Mouse (Mus musculus) neural tube, embryonic 15.5 days (tissue): ENCODE data around the gene Tmem143. TPM values are rescaled to one million over a fixed set of nuclear protein-coding genes. Genes with fewer than 3 reads are reported as not detected.

Experiments used
- ATAC-seq: fragments of 200-750 bp; cut with Nextera tagmentation; 2 replicates; pipeline ENCODE4 v1.8.0; 2017; ENCODE audit warnings: mild to moderate bottlenecking, moderate TSS enrichment, moderate library complexity; ENCODE audit not compliant: low FRiP score
- H3K27ac ChIP-seq: fragments of 300-500 bp; sonication (generic); replicated peaks from 2 replicates; pipeline ENCODE4 v1.5.1; 2015; ENCODE audit warnings: mild to moderate bottlenecking, inconsistent platforms
- H3K27me3 ChIP-seq: fragments of 300-500 bp; sonication (generic); replicated peaks from 2 replicates; pipeline ENCODE4 v1.6.1; 2015; ENCODE audit warnings: inconsistent platforms
- H3K36me3 ChIP-seq: fragments of 300-500 bp; sonication (generic); 2 replicates; pipeline ENCODE4 v1.6.1; 2015; ENCODE audit warnings: inconsistent platforms
- H3K4me1 ChIP-seq: fragments of 300-500 bp; sonication (generic); 2 replicates; pipeline ENCODE4 v1.6.1; 2015; ENCODE audit warnings: inconsistent platforms
- H3K4me2 ChIP-seq: fragments of 300-500 bp; sonication (generic); 2 replicates; pipeline ENCODE4 v1.6.1; 2015; ENCODE audit warnings: inconsistent platforms, mild to moderate bottlenecking, moderate library complexity
- H3K4me3 ChIP-seq: fragments of 300-500 bp; sonication (generic); replicated peaks from 2 replicates; pipeline ENCODE4 v1.5.1; 2015; ENCODE audit warnings: mild to moderate bottlenecking, inconsistent platforms
- H3K9ac ChIP-seq: fragments of 300-500 bp; sonication (generic); replicated peaks from 2 replicates; pipeline ENCODE4 v1.6.1; 2015; ENCODE audit warnings: mild to moderate bottlenecking, inconsistent platforms
- H3K9me3 ChIP-seq: fragments of 300-500 bp; sonication (generic); replicated peaks from 2 replicates; pipeline ENCODE4 v1.6.1; 2016; ENCODE audit warnings: inconsistent platforms
- WGBS: fragments of 180-500 bp; shearing (Covaris S2); methylation state at CpG from one replicate; pipeline ENCODE4 v1.1.7; 2015; ENCODE audit warnings: mixed read lengths; 5-methylcytosine and 5-hydroxymethylcytosine counted together
- polyA plus RNA-seq: library from polyadenylated mRNA; unstranded; fragments of >200 nt; fragmentation: Nextera tagmentation; extraction: Ambion mirVana; gene quantifications from 2 replicates; pipeline ENCODE4 v1.2.1, GENCODE M21; 2015

The Tmem143 gene
- polyA plus RNA-seq = 7.5 and 7.8 TPM in 2 replicates

DNA sequence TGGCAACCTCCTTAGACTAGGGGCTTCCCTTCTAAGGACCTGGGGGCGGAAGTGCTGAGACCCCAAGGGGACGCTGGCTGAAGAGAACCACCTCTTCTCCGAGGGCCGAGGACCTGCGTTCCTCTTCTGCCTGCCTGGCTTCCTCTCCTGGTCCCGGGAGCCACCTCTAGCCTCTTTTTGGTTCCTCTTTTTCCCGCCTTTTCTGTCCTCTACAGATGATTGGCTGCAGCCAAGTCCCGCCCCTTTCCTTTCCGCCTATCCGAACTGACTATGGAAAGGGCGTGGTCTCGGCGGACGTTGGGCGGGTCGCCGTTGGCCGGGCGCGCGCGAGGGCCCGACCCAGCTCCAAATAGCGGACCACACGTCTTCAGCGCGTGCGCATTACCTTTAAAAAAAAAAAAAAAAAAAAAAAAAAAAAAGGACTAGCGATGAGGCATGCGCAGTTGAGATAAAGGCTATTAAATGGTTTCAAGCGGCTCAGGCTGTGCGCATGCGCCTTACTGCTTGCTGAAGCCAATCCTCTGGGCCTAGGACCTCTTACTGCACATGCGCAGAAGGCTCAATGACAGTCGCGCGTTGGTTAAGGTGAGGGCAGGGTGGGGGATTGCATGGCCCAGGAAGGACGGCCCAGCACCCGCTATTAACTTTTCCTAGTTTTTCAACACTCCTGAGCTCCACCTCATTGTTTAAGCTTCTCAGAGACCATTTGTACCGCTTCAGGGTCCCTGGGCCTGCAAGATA is at the start of gene Tmem143, which contains the start of gene Syngr4:
Gene Tmem143, plus strand, starts transcription at position 425 of the 741 bp plus-strand sequence.
Gene Syngr4, minus strand, starts transcription at position 198 of the 741 bp plus-strand sequence.
- Histone ChIP-seq H3K4me3 (peak within 1 kb of the TSS; percentile 56), H3K4me1 (peaks cover 15% of the 10 kb centered on the region), H3K4me2 (peak within 1 kb of the TSS; percentile 92), H3K36me3 (no peaks in the 10 kb centered on the region), H3K27ac (peak within 1 kb of the TSS; percentile 84), H3K9ac (peak within 1 kb of the TSS; percentile 64), H3K9me3 (no peaks in the 10 kb centered on the region), H3K27me3 (no peaks in the 10 kb centered on the region)
- ATAC-seq = peak; percentile 93
- under 1% methylated on average over 40 of the region's 40 CpGs for WGBS

GRCm38 (mm10) chr7:45848447-45849027 is 48.2 kb upstream of the Tmem143 start:
- H3K9ac ChIP-seq = no peak overlapping the region
- H3K27ac ChIP-seq = no peak overlapping the region
- no peak for ATAC-seq
- H3K36me3 ChIP-seq = peaks cover 4% of the 10 kb centered on the region; the same call in 1 of the 2 replicates
- H3K4me3 ChIP-seq = no peak overlapping the region
- H3K9me3 ChIP-seq = no peaks in the 10 kb centered on the region
- H3K27me3 ChIP-seq = 0 out of 2 replicates have a peak, but pooled peaks cover 15% of the 10 kb centered on the region
- no peak overlapping the region for H3K4me2 ChIP-seq
- WGBS = 12% methylated on average over 6 of the region's 6 CpGs
- no peaks in the 10 kb centered on the region for H3K4me1 ChIP-seq

GRCm38 (mm10) chr7:45850661-45851060 is 46.1 kb upstream of the Tmem143 start:
- Histone ChIP-seq H3K4me1 (no peaks in the 10 kb centered on the region), H3K27ac (no peak overlapping the region)

DNA sequence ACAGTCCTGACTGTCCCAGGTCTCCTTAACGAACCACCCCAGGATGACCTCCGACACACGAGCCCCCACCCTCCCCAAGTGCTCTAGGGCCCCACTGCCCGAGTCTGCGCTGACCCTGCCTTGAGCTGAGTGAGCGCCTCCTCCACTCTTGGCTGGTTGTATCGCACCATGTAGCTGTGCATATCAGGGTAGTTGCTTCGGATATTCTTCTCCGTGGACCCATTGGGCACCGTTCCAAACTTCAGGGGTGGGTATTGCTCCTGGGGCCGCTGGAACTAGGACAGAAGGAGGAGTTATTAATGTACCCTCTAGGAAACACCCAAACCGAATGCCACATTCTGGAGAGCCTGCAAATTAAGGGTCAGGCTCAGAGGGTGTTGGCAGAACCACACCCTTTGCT is 43.7 kb upstream of the Tmem143 start:
- Histone ChIP-seq H3K9ac (no peak overlapping the region), H3K4me2 (no peak overlapping the region), H3K36me3 (0 out of 2 replicates have a peak, but pooled peaks cover 2% of the 10 kb centered on the region), H3K27ac (no peak overlapping the region), H3K9me3 (no peaks in the 10 kb centered on the region), H3K4me1 (peaks cover 14% of the 10 kb centered on the region), H3K4me3 (no peak overlapping the region), H3K27me3 (peaks cover 3% of the 10 kb centered on the region; the same call in 1 of the 2 replicates)
- ATAC-seq = no peak
- 78% methylated on average over 12 of the region's 12 CpGs for WGBS

More at GRCm38 (mm10) chr7:45850661-45851060, 46.1 kb upstream of the Tmem143 start:
- 72% methylated on average over 3 of the region's 3 CpGs for WGBS
- no peak for ATAC-seq
- Histone ChIP-seq H3K36me3 (0 out of 2 replicates have a peak, but pooled peaks cover 2% of the 10 kb centered on the region), H3K4me2 (no peak overlapping the region), H3K27me3 (peaks cover 3% of the 10 kb centered on the region; the same call in 1 of the 2 replicates), H3K4me3 (no peak overlapping the region), H3K9ac (no peak overlapping the region), H3K9me3 (no peaks in the 10 kb centered on the region)

GRCm38 (mm10) chr7:45856950-45857901 is 39.5 kb upstream of the Tmem143 start:
- peak overlapping the region; percentile 43 for H3K9ac ChIP-seq
- no peak overlapping the region for H3K27ac ChIP-seq
- peak overlapping the region; percentile 30 for H3K4me3 ChIP-seq
- H3K9me3 ChIP-seq = no peaks in the 10 kb centered on the region
- peak overlapping the region; percentile 57 for H3K4me2 ChIP-seq
- H3K36me3 ChIP-seq = 0 out of 2 replicates have a peak, but pooled peaks cover 2% of the 10 kb centered on the region
- H3K27me3 ChIP-seq = peaks cover 15% of the 10 kb centered on the region
- H3K4me1 ChIP-seq = peaks cover 14% of the 10 kb centered on the region
- WGBS = 5% methylated on average over 30 of the region's 30 CpGs
- 0 out of 2 replicates have a peak, but pooled peaks have one; percentile 14 for ATAC-seq

GRCm38 (mm10) chr7:45859008-45859407 is 37.7 kb upstream of the Tmem143 start:
- 72% methylated on average over 4 of the region's 4 CpGs for WGBS
- Histone ChIP-seq H3K9me3 (no peaks in the 10 kb centered on the region), H3K4me1 (peaks cover 14% of the 10 kb centered on the region), H3K4me2 (no peak overlapping the region), H3K36me3 (0 out of 2 replicates have a peak, but pooled peaks cover 2% of the 10 kb centered on the region), H3K9ac (no peak overlapping the region), H3K27ac (no peak overlapping the region), H3K27me3 (peaks cover 15% of the 10 kb centered on the region), H3K4me3 (no peak overlapping the region)
- no peak for ATAC-seq

DNA sequence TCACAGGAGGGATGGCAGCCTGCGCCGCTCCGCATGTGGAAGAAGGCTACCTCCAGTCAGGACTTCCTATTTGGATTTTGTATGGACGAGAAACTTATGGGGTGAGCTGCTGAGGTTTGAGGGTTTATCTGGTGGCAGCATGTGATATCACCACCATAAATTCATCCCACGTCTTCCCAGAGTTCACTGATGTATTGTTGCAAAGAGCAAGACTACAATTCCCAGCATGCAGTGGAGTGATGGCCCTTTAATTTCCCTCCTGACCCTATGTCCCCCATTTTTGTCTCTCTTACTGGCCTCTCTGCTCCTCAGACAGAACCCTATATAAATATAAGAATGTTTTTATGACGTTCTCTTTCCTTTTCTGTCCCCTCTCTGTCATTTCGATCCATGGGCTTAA is 33.9 kb upstream of the Tmem143 start:
- Histone ChIP-seq H3K9me3 (no peaks in the 10 kb centered on the region), H3K4me2 (no peak overlapping the region), H3K9ac (no peak overlapping the region), H3K36me3 (no peaks in the 10 kb centered on the region), H3K27me3 (peaks cover 12% of the 10 kb centered on the region), H3K4me3 (no peak overlapping the region), H3K4me1 (peaks cover 18% of the 10 kb centered on the region), H3K27ac (no peak overlapping the region)
- ATAC-seq = no peak
- WGBS = 90% methylated on average over 7 of the region's 7 CpGs

DNA sequence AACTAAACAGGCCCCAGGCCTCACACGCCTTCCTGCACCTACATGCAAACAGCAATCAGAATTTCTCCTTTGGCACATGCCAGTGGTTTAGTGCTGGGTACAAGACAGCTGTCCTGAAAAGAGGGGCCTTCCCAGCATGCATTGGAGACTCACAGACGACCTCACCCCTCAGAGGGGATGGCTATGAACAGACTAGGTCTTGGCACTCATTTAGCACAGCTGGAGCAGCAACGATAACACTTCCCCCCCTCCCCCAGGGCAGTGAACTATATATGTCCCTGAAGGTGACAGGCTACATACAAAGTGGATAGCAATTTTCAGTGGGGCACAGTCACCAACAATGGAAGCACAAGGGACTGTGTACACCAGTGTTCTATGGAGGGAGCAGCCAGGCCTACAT is 32.3 kb upstream of the Tmem143 start:
- ATAC-seq = no peak
- no peak overlapping the region for H3K4me2 ChIP-seq
- no peaks in the 10 kb centered on the region for H3K9me3 ChIP-seq
- no peak overlapping the region for H3K4me3 ChIP-seq
- no peak overlapping the region for H3K9ac ChIP-seq
- no peaks in the 10 kb centered on the region; the same call in none of the 2 replicates for H3K27me3 ChIP-seq
- no peak overlapping the region for H3K27ac ChIP-seq
- WGBS = 52% methylated on average over 3 of the region's 3 CpGs
- H3K36me3 ChIP-seq = no peaks in the 10 kb centered on the region
- H3K4me1 ChIP-seq = peaks cover 31% of the 10 kb centered on the region

GRCm38 (mm10) chr7:45865925-45866910 is 30.5 kb upstream of the Tmem143 start:
- Histone ChIP-seq H3K4me3 (peak overlapping the region; percentile 63), H3K27ac (peak overlapping the region; percentile 73), H3K27me3 (no peaks in the 10 kb centered on the region; the same call in 1 of the 2 replicates), H3K36me3 (no peaks in the 10 kb centered on the region), H3K4me2 (peak overlapping the region; percentile 72), H3K9ac (peak overlapping the region; percentile 73), H3K4me1 (peaks cover 49% of the 10 kb centered on the region), H3K9me3 (no peaks in the 10 kb centered on the region)
- 1% methylated on average over 115 of the region's 117 CpGs for WGBS
- peak; percentile 42 for ATAC-seq

- no peak for ATAC-seq
- WGBS = 8% methylated on average over 2 of the region's 2 CpGs
- Histone ChIP-seq H3K9me3 (no peaks in the 10 kb centered on the region), H3K27ac (no peak overlapping the region), H3K27me3 (no peaks in the 10 kb centered on the region; the same call in 1 of the 2 replicates), H3K4me3 (peak overlapping the region; percentile 63), H3K4me2 (peak overlapping the region; percentile 72), H3K9ac (peak overlapping the region; percentile 71; the same call in 1 of the 2 replicates), H3K36me3 (no peaks in the 10 kb centered on the region), H3K4me1 (peaks cover 53% of the 10 kb centered on the region)
These were observed 28.9 kb upstream of the Tmem143 start for GRCm38 (mm10) chr7:45867871-45868270.
